Mouse (Mus musculus): Measurements from ENCODE around the gene Prl7a1. TPM values are rescaled to one million over a fixed set of nuclear protein-coding genes. Genes with fewer than 3 reads are reported as not detected.

The Prl7a1 gene
- total RNA-seq (2021) (not detected), polyA plus RNA-seq (2012; rRNA removed) (not detected in 2 replicates)
- long read RNA-seq, result 0 reads

- no peaks in the 10 kb centered on the region for H3K36me3 ChIP-seq (ENCODE audit: control insufficient read depth, insufficient read depth, low read length)
- H3K27ac ChIP-seq, result no peak within 1 kb of the TSS
- no peak within 1 kb of the TSS for H3K9ac ChIP-seq (ENCODE audit: low read depth, low read length)
- TF ChIP-seq EP300 (IDR thresholded peaks at IDR 0.05; ENCODE audit: insufficient read depth, low read depth, low read length) (no peak), POLR2A (IDR thresholded peaks at IDR 0.05; ENCODE audit: insufficient read depth, low read depth, low read length) (no peak), CTCF (IDR thresholded peaks at IDR 0.05) (no peak)
- no peaks in the 10 kb centered on the region for H3K4me1 ChIP-seq (ENCODE audit: control insufficient read depth, insufficient read depth, low read length)
- H3K4me3 ChIP-seq, result no peak within 1 kb of the TSS
- no peaks in the 10 kb centered on the region for H3K27me3 ChIP-seq (ENCODE audit: control insufficient read depth, insufficient read depth, low read length)
- intact Hi-C loops (cut with DNase I), result no loop called here
- no peak for DNase-seq
- WGBS, result 88% methylated on average over 3 of the region's 3 CpGs
- no peaks in the 10 kb centered on the region for H3K79me2 ChIP-seq (replicated peaks; ENCODE audit: control insufficient read depth, insufficient read depth, low read length)
Measured at GRCm38 (mm10) chr13:27642393-27642792, at the start of gene Prl7a1. TSS of gene Prl7a1 (minus strand) at chr13:27642493.

GRCm38 (mm10) chr13:27667936-27668335, 25.6 kb upstream of the Prl7a1 start, which contains the start of gene Prl7a2:
TSS of gene Prl7a2 (minus strand) at chr13:27668036.
- TF ChIP-seq POLR2A (IDR thresholded peaks at IDR 0.05; ENCODE audit: insufficient read depth, low read depth, low read length) (no peak), CTCF (IDR thresholded peaks at IDR 0.05) (no peak), EP300 (IDR thresholded peaks at IDR 0.05; ENCODE audit: insufficient read depth, low read depth, low read length) (no peak)
- no peaks in the 10 kb centered on the region for H3K36me3 ChIP-seq (ENCODE audit: control insufficient read depth, insufficient read depth, low read length)
- H3K79me2 ChIP-seq (replicated peaks; ENCODE audit: control insufficient read depth, insufficient read depth, low read length), result no peaks in the 10 kb centered on the region
- no peak for DNase-seq
- H3K4me1 ChIP-seq (ENCODE audit: control insufficient read depth, insufficient read depth, low read length), result no peaks in the 10 kb centered on the region
- no peak within 1 kb of the TSS for H3K27ac ChIP-seq
- H3K4me3 ChIP-seq, result no peak within 1 kb of the TSS
- no peaks in the 10 kb centered on the region for H3K27me3 ChIP-seq (ENCODE audit: control insufficient read depth, insufficient read depth, low read length)
- intact Hi-C loops (cut with DNase I), result no loop called here
- 76% methylated on average over 4 of the region's 4 CpGs for WGBS
- H3K9ac ChIP-seq (ENCODE audit: low read depth, low read length), result no peak within 1 kb of the TSS

- intact Hi-C loops (cut with DNase I), result no loop called here
- Histone ChIP-seq H3K27ac (no peak overlapping the region), H3K27me3 (ENCODE audit: control insufficient read depth, insufficient read depth, low read length) (no peaks in the 10 kb centered on the region), H3K36me3 (ENCODE audit: control insufficient read depth, insufficient read depth, low read length) (no peaks in the 10 kb centered on the region), H3K4me3 (no peak overlapping the region), H3K79me2 (replicated peaks; ENCODE audit: control insufficient read depth, insufficient read depth, low read length) (no peaks in the 10 kb centered on the region), H3K9ac (ENCODE audit: low read depth, low read length) (no peak overlapping the region), H3K4me1 (ENCODE audit: control insufficient read depth, insufficient read depth, low read length) (no peaks in the 10 kb centered on the region)
- TF ChIP-seq CTCF (IDR thresholded peaks at IDR 0.05), result no peak
- TF ChIP-seq POLR2A (IDR thresholded peaks at IDR 0.05; ENCODE audit: insufficient read depth, low read depth, low read length), result no peak
- TF ChIP-seq EP300 (IDR thresholded peaks at IDR 0.05; ENCODE audit: insufficient read depth, low read depth, low read length), result no peak
- DNase-seq, result no peak
- 57% methylated on average over 2 of the region's 2 CpGs for whole genome bisulfite sequencing
Measured at GRCm38 (mm10) chr13:27660747-27661146, 18.5 kb upstream of the Prl7a1 start.

- no peaks in the 10 kb centered on the region for H3K79me2 ChIP-seq (replicated peaks; ENCODE audit: control insufficient read depth, insufficient read depth, low read length)
- no peak within 1 kb of the TSS for H3K27ac ChIP-seq
- intact Hi-C loops (cut with DNase I), result no loop called here
- H3K27me3 ChIP-seq (ENCODE audit: control insufficient read depth, insufficient read depth, low read length), result no peaks in the 10 kb centered on the region
- 63% methylated on average over 4 of the region's 4 CpGs for WGBS
- H3K4me1 ChIP-seq (ENCODE audit: control insufficient read depth, insufficient read depth, low read length), result no peaks in the 10 kb centered on the region
- H3K36me3 ChIP-seq (ENCODE audit: control insufficient read depth, insufficient read depth, low read length), result no peaks in the 10 kb centered on the region
- TF ChIP-seq POLR2A (IDR thresholded peaks at IDR 0.05; ENCODE audit: insufficient read depth, low read depth, low read length) (no peak), EP300 (IDR thresholded peaks at IDR 0.05; ENCODE audit: insufficient read depth, low read depth, low read length) (no peak), CTCF (IDR thresholded peaks at IDR 0.05) (no peak)
- DNase-seq, result no peak
- no peak within 1 kb of the TSS for H3K4me3 ChIP-seq
- H3K9ac ChIP-seq (ENCODE audit: low read depth, low read length), result no peak within 1 kb of the TSS
Measured at GRCm38 (mm10) chr13:27610482-27610881, 31.8 kb downstream of the Prl7a1 start, which contains the start of gene Prl7b1. TSS of gene Prl7b1 (minus strand) at chr13:27610582.

Other genes with a start within 250 kb of the Prl7a1 start
- not detected for gene Prl8a6, start 203.8 kb downstream of the Prl7a1 start, total RNA-seq (2021)
- gene Prl8a6, start 203.8 kb downstream of the Prl7a1 start, polyA plus RNA-seq (2012; rRNA removed), result not detected in 2 replicates
- gene Prl8a8, start 129.3 kb downstream of the Prl7a1 start, total RNA-seq (2021), result not detected
- gene Prl8a8, start 129.3 kb downstream of the Prl7a1 start, polyA plus RNA-seq (2012; rRNA removed), result not detected in 2 replicates
- not detected for gene Prl8a9, start 77.9 kb downstream of the Prl7a1 start, total RNA-seq (2021)
- not detected in 2 replicates for gene Prl8a9, start 77.9 kb downstream of the Prl7a1 start, polyA plus RNA-seq (2012; rRNA removed)
- gene Prl8a1, start 60.3 kb downstream of the Prl7a1 start, total RNA-seq (2021), result not detected
- not detected in 2 replicates for gene Prl8a1, start 60.3 kb downstream of the Prl7a1 start, polyA plus RNA-seq (2012; rRNA removed)
- not detected for gene Prl7b1, start 31.9 kb downstream of the Prl7a1 start, total RNA-seq (2021)
- gene Prl7b1, start 31.9 kb downstream of the Prl7a1 start, polyA plus RNA-seq (2012; rRNA removed), result not detected in 2 replicates
- gene Prl7a2, start 25.5 kb upstream of the Prl7a1 start, total RNA-seq (2021), result not detected
- gene Prl7a2, start 25.5 kb upstream of the Prl7a1 start, polyA plus RNA-seq (2012; rRNA removed), result not detected in 2 replicates
- gene Prl7d1, start 74.2 kb upstream of the Prl7a1 start, total RNA-seq (2021), result not detected
- gene Prl7d1, start 74.2 kb upstream of the Prl7a1 start, polyA plus RNA-seq (2012; rRNA removed), result not detected in 2 replicates
- not detected for gene Prl7c1, start 138.3 kb upstream of the Prl7a1 start, total RNA-seq (2021)
- gene Prl7c1, start 138.3 kb upstream of the Prl7a1 start, polyA plus RNA-seq (2012; rRNA removed), result not detected in 2 replicates
- gene Prl2a1, start 159.2 kb upstream of the Prl7a1 start, total RNA-seq (2021), result not detected
- gene Prl2a1, start 159.2 kb upstream of the Prl7a1 start, polyA plus RNA-seq (2012; rRNA removed), result not detected in 2 replicates
- gene Prl2c1, start 206.8 kb upstream of the Prl7a1 start, total RNA-seq (2021), result not detected
- gene Prl2c1, start 206.8 kb upstream of the Prl7a1 start, polyA plus RNA-seq (2012; rRNA removed), result not detected in 2 replicates